Mouse (Mus musculus): ENCODE measurements around the gene Susd5. TPM values are rescaled to one million over a fixed set of nuclear protein-coding genes. Genes with fewer than 3 reads are reported as not detected.

Susd5 gene
- 10 to 100 TPM; 12.7 to 16.9 TPM for total RNA-seq (2021)
- long read RNA-seq, experiment 1, full-length matches to known transcripts = 17 of 23 reads
- long read RNA-seq, experiment 1, partial matches to known transcripts = 1 of 23 reads
- long read RNA-seq, experiment 1, other reads (novel, unspliced or antisense) = 5 of 23 reads
- long read RNA-seq, experiment 2, full-length matches to known transcripts = 13 of 19 reads
- long read RNA-seq, experiment 2, partial matches to known transcripts = 3 of 19 reads
- long read RNA-seq, experiment 2, other reads (novel, unspliced or antisense) = 3 of 19 reads

GRCm38 (mm10) chr9:114057090-114057796, at the start of gene Susd5:
Gene Susd5 (plus strand): TSS chr9:114057140.
- intact Hi-C loops (cut with DNase I) = loop anchor here (10.0 kb wide), 1 partner anchor 58 kb away; no protein-coding TSS in a partner anchor
- peak in 1 of 2 experiments; percentile 12 for DNase-seq (ENCODE audit: low spot score in 2 of 2)

DNA sequence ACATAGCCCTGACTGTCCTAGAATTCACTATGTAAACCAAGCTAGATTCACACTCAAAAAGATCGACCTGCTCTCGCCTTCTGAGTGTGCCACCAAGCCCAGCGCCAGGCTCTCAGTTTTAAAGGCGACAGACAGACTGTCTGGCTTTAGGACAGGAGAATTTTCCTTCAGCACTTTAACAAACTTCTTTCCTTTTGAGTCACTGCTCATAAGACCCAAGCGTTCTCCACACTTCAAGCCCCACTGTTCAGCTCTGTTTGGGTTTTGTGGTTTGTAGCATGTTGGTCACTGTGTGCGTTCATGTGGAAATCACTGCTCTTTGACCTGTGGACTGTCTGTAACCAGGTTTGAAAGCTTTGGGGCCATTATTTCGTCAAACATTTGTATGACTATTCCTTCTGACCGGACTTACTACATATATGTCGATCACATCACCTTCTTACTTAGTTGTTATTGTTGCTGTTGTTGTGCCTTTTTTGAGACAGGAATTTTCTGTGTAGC, 49.0 kb upstream of the Susd5 start:
- intact Hi-C loops (cut with DNase I) = no loop called here
- DNase-seq (ENCODE audit: low spot score in 2 of 2) = no peak

DNA sequence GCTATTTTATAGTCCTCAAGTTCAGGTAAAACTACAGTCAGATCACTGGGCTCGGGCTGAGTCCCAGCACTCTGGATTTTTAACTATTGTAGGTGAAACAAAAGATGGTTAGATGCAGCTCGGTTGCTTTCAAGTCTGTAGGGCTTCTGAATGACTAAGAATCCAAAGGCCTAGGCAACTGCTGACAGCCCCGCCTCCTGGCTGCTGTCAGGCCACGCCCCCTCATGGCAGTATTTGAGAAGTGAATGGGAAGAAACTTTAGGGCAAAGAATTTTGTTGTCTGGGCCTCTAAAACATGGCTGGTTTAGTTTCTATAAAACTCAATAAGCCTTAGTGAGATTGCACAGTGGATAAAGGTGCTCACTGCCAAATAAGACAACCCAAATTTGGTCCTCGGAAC, 47.4 kb upstream of the Susd5 start:
- intact Hi-C loops (cut with DNase I) = no loop called here
- DNase-seq (ENCODE audit: low spot score in 2 of 2) = no peak

- no peak for DNase-seq (ENCODE audit: low spot score in 2 of 2)
- intact Hi-C loops (cut with DNase I) = no loop called here
These were observed 45.7 kb upstream of the Susd5 start for GRCm38 (mm10) chr9:114011203-114011602.

GRCm38 (mm10) chr9:114014034-114014433, 42.9 kb upstream of the Susd5 start:
- no peak for DNase-seq (ENCODE audit: low spot score in 2 of 2)
- intact Hi-C loops (cut with DNase I) = no loop called here

DNA sequence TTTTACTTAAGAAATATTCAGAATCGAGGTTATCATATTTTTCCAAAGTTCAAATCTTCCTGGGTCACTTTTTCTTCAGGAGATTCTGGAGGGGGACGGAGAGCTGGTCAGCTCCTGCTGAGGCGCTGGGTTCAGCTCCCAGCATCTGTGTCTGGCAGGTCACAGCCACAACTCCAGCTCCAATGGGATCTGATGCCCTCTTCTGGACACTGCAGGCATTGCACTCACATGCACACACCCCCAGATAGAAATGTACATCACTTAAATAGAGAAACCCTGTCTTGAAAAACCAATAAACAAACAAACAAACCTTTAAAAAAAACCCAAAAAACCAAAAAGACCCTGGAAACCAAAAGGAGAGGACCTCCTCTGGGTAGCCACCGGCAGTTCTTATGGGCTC, 41.2 kb upstream of the Susd5 start:
- no peak for DNase-seq (ENCODE audit: low spot score in 2 of 2)
- intact Hi-C loops (cut with DNase I) = no loop called here

GRCm38 (mm10) chr9:114016402-114016801, 40.5 kb upstream of the Susd5 start:
- intact Hi-C loops (cut with DNase I) = no loop called here

DNA sequence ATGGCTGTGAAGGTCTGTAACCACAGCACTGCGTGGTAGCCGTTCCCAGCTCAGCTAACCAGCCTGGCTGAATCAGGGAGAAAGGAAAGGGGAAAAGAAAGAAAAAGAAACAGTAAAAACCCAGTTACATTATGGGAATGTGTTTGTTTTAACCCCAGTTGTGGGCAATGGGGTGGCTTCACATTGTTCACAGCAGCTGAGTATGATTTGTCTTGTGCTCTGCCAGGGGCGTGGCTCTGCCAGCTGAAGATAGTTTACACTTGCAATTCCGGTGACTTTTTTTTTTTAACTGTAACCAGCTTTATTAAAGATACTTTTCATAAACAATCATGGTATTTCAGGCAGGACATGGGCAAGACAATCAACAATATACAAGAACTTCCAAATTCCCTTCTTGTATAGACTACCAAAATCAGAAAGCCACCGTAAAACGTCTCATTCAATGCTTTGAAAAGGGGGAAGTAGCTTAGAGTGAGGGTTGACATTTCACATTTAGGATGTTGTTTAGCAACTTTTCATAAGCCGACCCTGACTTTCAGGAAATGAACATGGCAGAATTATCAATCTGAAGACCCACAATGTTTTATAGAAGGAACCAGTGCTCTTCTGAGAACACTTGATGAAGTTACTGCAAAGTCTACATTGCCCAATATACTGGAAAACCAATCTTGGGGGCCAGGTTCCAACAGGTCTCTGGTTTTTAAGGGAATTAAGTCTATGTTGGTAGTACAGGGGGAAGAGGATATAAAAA, 37.8 kb upstream of the Susd5 start:
- intact Hi-C loops (cut with DNase I) = no loop called here
- DNase-seq (ENCODE audit: low spot score in 2 of 2) = no peak

More at GRCm38 (mm10) chr9:114016402-114016801, 40.5 kb upstream of the Susd5 start:
- DNase-seq (ENCODE audit: low spot score in 2 of 2) = no peak

GRCm38 (mm10) chr9:114022141-114022540, 34.8 kb upstream of the Susd5 start:
- intact Hi-C loops (cut with DNase I) = no loop called here
- DNase-seq (ENCODE audit: low spot score in 2 of 2) = no peak

DNA sequence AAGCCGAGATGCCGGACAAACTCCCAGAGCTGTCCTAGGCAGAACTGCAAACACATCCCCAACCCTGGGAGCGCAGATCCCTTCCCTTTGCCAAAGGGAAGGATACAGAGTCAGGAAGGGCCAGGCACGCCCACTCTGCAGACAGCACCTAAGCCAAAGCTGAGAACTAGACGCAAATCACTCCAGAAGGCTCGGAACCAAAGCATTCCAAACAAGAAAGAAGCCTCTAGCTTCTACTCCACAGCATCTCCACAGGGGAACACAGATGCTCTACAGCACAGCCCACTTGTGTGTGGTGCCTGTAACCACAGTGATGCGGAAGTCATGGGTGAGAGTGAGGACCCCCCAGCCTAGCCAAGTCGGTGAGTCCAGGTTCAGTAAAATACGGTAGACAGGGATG, 31.8 kb upstream of the Susd5 start:
- intact Hi-C loops (cut with DNase I) = no loop called here

DNA sequence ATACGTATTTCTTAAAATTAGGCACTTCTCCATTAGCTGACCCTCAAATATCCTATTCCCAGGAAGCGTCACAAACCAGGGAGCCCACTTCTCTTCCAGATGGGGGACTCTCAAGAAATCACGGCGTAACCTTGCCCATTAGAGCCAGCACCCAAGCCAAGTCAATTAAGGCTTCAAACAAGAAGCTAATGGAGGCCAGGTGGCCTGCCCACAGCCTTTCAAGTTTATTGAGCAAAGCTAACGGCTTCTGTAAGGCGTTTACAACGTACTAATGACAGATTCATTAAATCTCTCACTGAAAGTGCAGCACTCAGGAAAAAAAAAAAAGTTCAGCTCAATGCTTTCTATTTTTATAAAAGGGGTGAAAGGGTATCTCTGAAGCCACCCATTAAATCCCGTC, 31.1 kb upstream of the Susd5 start:
- intact Hi-C loops (cut with DNase I) = no loop called here
- no peak for DNase-seq (ENCODE audit: low spot score in 2 of 2)

More for the DNA sequence above, 31.8 kb upstream of the Susd5 start:
- no peak for DNase-seq (ENCODE audit: low spot score in 2 of 2)

DNA sequence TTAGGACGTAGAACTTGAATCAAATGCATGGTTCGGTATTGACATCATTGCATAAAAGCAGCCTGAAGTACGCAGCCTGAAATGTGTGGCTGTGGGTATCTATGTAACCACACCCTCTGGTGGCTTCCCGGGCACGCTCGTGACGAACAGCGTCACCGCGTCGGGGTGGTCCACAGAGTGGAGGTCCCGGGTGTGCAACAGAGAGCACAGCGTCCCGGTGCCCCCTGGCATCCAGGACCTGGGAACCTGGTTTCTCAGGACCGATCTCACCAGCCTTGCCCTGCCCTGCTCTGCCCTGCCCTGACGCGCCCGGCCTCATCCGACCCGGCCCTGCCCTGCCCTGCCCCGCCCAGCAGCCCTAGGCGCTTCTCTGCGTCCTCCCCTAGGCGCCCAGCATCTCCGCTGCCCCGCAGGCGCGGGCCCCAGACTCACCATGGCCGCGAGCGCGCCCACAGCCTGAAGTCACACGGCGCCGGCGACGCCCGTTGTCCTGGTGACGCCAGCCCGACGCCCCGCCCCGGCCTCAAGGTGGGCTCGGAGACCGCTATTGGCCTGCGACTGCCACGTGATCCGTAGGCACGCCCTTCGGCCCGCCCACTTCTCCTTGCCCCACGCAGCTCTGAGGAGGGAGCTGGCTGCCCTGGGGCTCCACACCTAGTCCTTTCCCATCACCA, 30.5 kb upstream of the Susd5 start:
- intact Hi-C loops (cut with DNase I) = no loop called here
- peak; percentile 91 to 92 for DNase-seq (ENCODE audit: low spot score in 2 of 2)

DNA sequence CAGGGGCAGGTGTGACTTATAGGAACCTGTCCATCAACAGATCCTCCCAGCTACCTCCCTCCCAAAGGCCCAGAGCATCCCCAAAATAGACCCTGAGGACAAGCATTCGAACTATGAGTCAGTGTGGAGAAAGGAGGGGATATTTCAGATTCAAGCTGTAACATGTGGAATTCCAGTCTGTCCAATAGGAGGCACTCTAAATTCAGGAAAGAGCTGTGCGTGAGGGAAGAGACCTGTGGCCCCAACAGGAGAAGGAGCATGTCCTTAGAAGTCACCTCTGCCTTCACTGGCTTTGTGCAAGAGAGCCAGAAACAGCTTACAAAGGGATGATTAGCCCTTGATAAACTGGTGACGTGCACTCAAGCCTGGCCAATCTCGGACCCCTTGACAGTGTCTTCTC, 16.0 kb upstream of the Susd5 start:
- intact Hi-C loops (cut with DNase I) = no loop called here
- DNase-seq (ENCODE audit: low spot score in 2 of 2) = no peak

DNA sequence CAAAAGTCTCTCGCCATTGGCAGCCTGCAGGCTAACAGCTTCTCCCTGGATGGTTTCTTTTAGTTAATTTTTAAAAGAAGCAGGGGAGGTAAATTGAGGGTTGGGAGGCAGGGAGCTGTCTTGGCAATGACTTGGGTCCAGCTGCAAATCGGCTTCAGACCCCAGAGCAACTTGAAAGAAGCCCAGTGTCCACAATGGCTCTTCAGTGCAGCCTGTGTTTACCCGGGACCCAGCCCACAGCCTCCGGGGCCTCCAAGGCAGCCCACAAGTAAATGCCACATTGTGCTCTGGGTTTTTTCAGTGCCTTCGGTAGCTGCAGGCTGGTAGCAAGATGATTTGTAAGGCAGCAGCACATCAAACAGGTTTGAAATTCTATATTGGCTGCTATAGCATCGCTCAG, 14.4 kb upstream of the Susd5 start:
- peak; percentile 32 to 42 for DNase-seq (ENCODE audit: low spot score in 2 of 2)
- intact Hi-C loops (cut with DNase I) = no loop called here

- DNase-seq (ENCODE audit: low spot score in 2 of 2) = no peak
- intact Hi-C loops (cut with DNase I) = no loop called here
These were observed 12.5 kb upstream of the Susd5 start for GRCm38 (mm10) chr9:114044446-114044845.

GRCm38 (mm10) chr9:114046028-114046427, 10.9 kb upstream of the Susd5 start, which contains the start of gene Fbxl2:
Gene Fbxl2 (minus strand): TSS chr9:114046191.
- intact Hi-C loops (cut with DNase I) = no loop called here
- DNase-seq (ENCODE audit: low spot score in 2 of 2) = no peak

DNA sequence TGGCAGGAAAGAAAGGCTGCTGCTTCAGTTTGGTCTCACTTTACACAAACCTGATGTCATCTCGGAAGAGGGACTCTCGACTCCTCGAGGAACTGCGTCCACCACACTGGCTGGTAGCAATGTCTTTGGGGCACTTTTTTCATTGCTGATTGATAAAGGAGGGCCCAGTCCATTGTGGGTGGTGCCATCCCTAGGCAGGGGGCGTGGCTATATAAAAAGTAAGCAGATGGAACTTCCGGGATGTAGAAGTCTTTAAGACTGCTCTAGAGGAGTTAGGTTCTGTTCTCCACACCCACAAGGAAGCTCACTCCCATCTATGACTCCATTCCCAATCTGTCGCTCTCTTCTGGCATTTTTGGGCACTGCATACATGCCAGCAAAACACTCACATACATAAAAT, 10.3 kb upstream of the Susd5 start:
- intact Hi-C loops (cut with DNase I) = no loop called here
- DNase-seq (ENCODE audit: low spot score in 2 of 2) = no peak

DNA sequence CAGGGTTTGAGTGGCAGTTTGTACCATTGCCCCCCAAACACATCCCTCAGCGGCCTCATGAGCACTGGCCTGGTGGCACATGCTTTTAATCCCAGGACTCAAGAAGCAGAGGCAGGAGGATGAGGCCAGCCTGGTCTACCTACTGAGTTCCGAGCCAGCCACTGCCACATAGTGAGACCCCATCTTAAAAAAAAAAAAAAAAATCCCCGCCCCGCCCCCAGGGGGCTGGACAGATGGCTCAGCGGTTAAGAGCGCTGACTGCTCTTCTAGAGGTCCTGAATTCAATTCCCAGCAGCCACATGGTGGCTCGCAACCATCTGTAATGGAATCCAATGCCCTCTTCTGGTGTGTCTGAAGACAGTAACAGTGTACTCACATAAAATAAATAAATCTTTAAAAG, 6.8 kb upstream of the Susd5 start:
- DNase-seq (ENCODE audit: low spot score in 2 of 2) = no peak
- intact Hi-C loops (cut with DNase I) = loop anchor here (10.0 kb wide), 1 partner anchor 65 kb away; no protein-coding TSS in a partner anchor

- intact Hi-C loops (cut with DNase I) = loop anchor here (10.0 kb wide), 1 partner anchor 64 kb away; no protein-coding TSS in a partner anchor
- peak; percentile 55 to 62 for DNase-seq (ENCODE audit: low spot score in 2 of 2)
These were observed 6.2 kb upstream of the Susd5 start for GRCm38 (mm10) chr9:114050778-114051177.

Measured in left cerebral cortex, postnatal 14 days (tissue).